Mouse (Mus musculus): Measurements from ENCODE around the gene Wasf3.

DNA sequence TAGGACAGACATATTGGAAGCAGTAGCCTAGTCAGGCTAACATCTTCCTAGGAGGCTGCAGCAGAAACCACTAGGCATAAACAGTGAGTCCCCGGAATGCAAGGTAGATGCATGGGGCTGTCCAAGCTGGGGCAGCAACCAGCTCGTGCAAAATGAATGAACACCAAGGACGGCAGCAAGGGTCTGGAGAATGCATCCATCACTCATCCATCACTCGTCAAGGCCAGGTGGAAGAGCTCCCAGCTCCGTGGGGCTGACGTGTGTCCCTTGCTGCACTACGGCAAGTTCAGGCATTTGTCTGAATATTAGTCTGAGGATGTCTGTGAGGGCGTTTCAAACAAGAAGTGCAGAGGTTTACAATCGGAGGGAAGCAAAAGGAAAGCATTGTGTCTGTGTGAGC, 22.1 kb upstream of the Wasf3 start:
- TF ChIP-seq CTCF (IDR thresholded peaks at IDR 0.05; ENCODE audit: borderline replicate concordance, extremely low read depth, insufficient read depth, insufficient read length): no peak
- TF ChIP-seq POLR2A (IDR thresholded peaks at IDR 0.05; ENCODE audit: borderline replicate concordance, extremely low read depth, insufficient read depth, insufficient read length, poor library complexity, severe bottlenecking): no peak

All from brain, embryonic 14.5 days (tissue).